Mouse (Mus musculus) heart, embryonic 13.5 days (tissue): ENCODE measurements around the gene Hmgn1. TPM values are rescaled to one million over a fixed set of nuclear protein-coding genes. Genes with fewer than 3 reads are reported as not detected.
"Not testable (repeated sequence)": the region's sequence is repeated elsewhere in the genome, so short reads cannot be mapped to it uniquely, and the experiment has no call there.

Source experiments
- ATAC-seq: fragments of 200-750 bp; cut with Nextera tagmentation; 2 replicates; pipeline ENCODE4 v1.8.0; 2017; ENCODE audit warnings: moderate TSS enrichment; ENCODE audit not compliant: insufficient number of reproducible peaks, low FRiP score, low TSS enrichment; ENCODE audit errors: extremely low read depth
- H3K27ac ChIP-seq: fragments of 300-500 bp; sonication (generic); replicated peaks from 2 replicates; pipeline ENCODE4 v1.5.1; 2015; ENCODE audit warnings: moderate library complexity, mild to moderate bottlenecking, inconsistent platforms
- H3K27me3 ChIP-seq: fragments of 300-500 bp; sonication (generic); replicated peaks from 2 replicates; pipeline ENCODE4 v1.6.1; 2015; ENCODE audit warnings: mild to moderate bottlenecking, inconsistent platforms
- H3K36me3 ChIP-seq: fragments of 300-500 bp; sonication (generic); 2 replicates; pipeline ENCODE4 v1.6.1; 2015; ENCODE audit warnings: mild to moderate bottlenecking, inconsistent platforms
- H3K4me1 ChIP-seq: fragments of 300-500 bp; sonication (generic); 2 replicates; pipeline ENCODE4 v1.6.1; 2015; ENCODE audit warnings: inconsistent platforms
- H3K4me2 ChIP-seq: fragments of 300-500 bp; sonication (generic); 2 replicates; pipeline ENCODE4 v1.6.1; 2015; ENCODE audit warnings: inconsistent platforms, mild to moderate bottlenecking, moderate library complexity
- H3K4me3 ChIP-seq: fragments of 300-500 bp; sonication (generic); 2 replicates; pipeline ENCODE4 v1.5.1; 2015; ENCODE audit warnings: moderate library complexity, mild to moderate bottlenecking, inconsistent platforms
- H3K9ac ChIP-seq: fragments of 300-500 bp; sonication (generic); 2 replicates; pipeline ENCODE4 v1.6.1; 2015; ENCODE audit warnings: inconsistent platforms, mild to moderate bottlenecking, moderate library complexity
- H3K9me3 ChIP-seq: fragments of 300-500 bp; sonication (generic); 2 replicates; pipeline ENCODE4 v1.6.1; 2016; ENCODE audit warnings: inconsistent platforms
- WGBS: fragments of 180-500 bp; shearing (Covaris S2); methylation state at CpG from one replicate; pipeline ENCODE4 v1.1.7; 2015; ENCODE audit warnings: mixed read lengths; 5-methylcytosine and 5-hydroxymethylcytosine counted together
- polyA plus RNA-seq: library from polyadenylated mRNA; unstranded; fragments of >200 nt; fragmentation: Nextera tagmentation; extraction: Ambion mirVana; gene quantifications from 2 replicates; pipeline ENCODE4 v1.2.1, GENCODE M21; 2015

The Hmgn1 gene
- polyA plus RNA-seq, 1 experiment from 2014 or later = 348 TPM

GRCm38 (mm10) chr16:96120022-96120623 lies 7.4 kb downstream of the Hmgn1 start:
- no peak for ATAC-seq
- H3K9me3 ChIP-seq = no peaks in the 10 kb centered on the region
- no peak overlapping the region for H3K27ac ChIP-seq
- peaks cover 9% of the 10 kb centered on the region for H3K4me1 ChIP-seq
- no peak overlapping the region for H3K4me3 ChIP-seq
- peaks cover 60% of the 10 kb centered on the region for H3K36me3 ChIP-seq
- no peak overlapping the region for H3K4me2 ChIP-seq
- WGBS = 74% methylated on average over 4 of the region's 4 CpGs
- no peaks in the 10 kb centered on the region for H3K27me3 ChIP-seq
- H3K9ac ChIP-seq = no peak overlapping the region

GRCm38 (mm10) chr16:96114729-96115128 lies 12.8 kb downstream of the Hmgn1 start:
- Histone ChIP-seq H3K36me3 (peaks cover 14% of the 10 kb centered on the region; the same call in 1 of the 2 replicates), H3K4me2 (no peak overlapping the region), H3K27me3 (no peaks in the 10 kb centered on the region), H3K9me3 (no peaks in the 10 kb centered on the region), H3K9ac (no peak overlapping the region), H3K4me1 (peaks cover 13% of the 10 kb centered on the region), H3K27ac (no peak overlapping the region), H3K4me3 (no peak overlapping the region)
- ATAC-seq = no peak
- 41% methylated on average over 4 of the region's 4 CpGs for WGBS

GRCm38 (mm10) chr16:96112769-96113168 lies 14.8 kb downstream of the Hmgn1 start:
- no peak for ATAC-seq
- no peak overlapping the region for H3K4me2 ChIP-seq
- peaks cover 13% of the 10 kb centered on the region for H3K4me1 ChIP-seq
- no peak overlapping the region for H3K9ac ChIP-seq
- 41% methylated on average over 2 of the region's 2 CpGs for WGBS
- no peak overlapping the region for H3K27ac ChIP-seq
- H3K36me3 ChIP-seq = no peaks in the 10 kb centered on the region
- no peak overlapping the region for H3K4me3 ChIP-seq
- no peaks in the 10 kb centered on the region for H3K27me3 ChIP-seq
- H3K9me3 ChIP-seq = no peaks in the 10 kb centered on the region

GRCm38 (mm10) chr16:96110655-96111345 lies 16.7 kb downstream of the Hmgn1 start:
- Histone ChIP-seq H3K9ac (no peak overlapping the region), H3K27me3 (no peaks in the 10 kb centered on the region), H3K9me3 (0 out of 2 replicates have a peak, but pooled peaks cover 6% of the 10 kb centered on the region), H3K4me1 (peaks cover 13% of the 10 kb centered on the region), H3K4me2 (no peak overlapping the region), H3K36me3 (no peaks in the 10 kb centered on the region), H3K4me3 (no peak overlapping the region), H3K27ac (no peak overlapping the region)
- ATAC-seq = no peak
- 82% methylated on average over 5 of the region's 5 CpGs for WGBS

GRCm38 (mm10) chr16:96109673-96110072 lies 17.9 kb downstream of the Hmgn1 start:
- H3K4me1 ChIP-seq = peaks cover 13% of the 10 kb centered on the region
- 61% methylated on average over 4 of the region's 4 CpGs for WGBS
- no peak for ATAC-seq
- H3K36me3 ChIP-seq = no peaks in the 10 kb centered on the region
- H3K9ac ChIP-seq = no peak overlapping the region
- H3K9me3 ChIP-seq = 0 out of 2 replicates have a peak, but pooled peaks cover 6% of the 10 kb centered on the region
- no peak overlapping the region for H3K4me3 ChIP-seq
- H3K4me2 ChIP-seq = no peak overlapping the region
- H3K27ac ChIP-seq = no peak overlapping the region
- H3K27me3 ChIP-seq = no peaks in the 10 kb centered on the region

- no peak for ATAC-seq
- no peak overlapping the region for H3K4me3 ChIP-seq
- no peak overlapping the region for H3K9ac ChIP-seq
- H3K36me3 ChIP-seq = no peaks in the 10 kb centered on the region
- H3K4me1 ChIP-seq = no peaks in the 10 kb centered on the region; the same call in 1 of the 2 replicates
- 31% methylated on average over 2 of the region's 2 CpGs for WGBS
- 0 out of 2 replicates have a peak, but pooled peaks cover 6% of the 10 kb centered on the region for H3K9me3 ChIP-seq
- H3K27ac ChIP-seq = no peak overlapping the region
- H3K27me3 ChIP-seq = no peaks in the 10 kb centered on the region
- no peak overlapping the region for H3K4me2 ChIP-seq
These were observed 24.5 kb downstream of the Hmgn1 start for GRCm38 (mm10) chr16:96103036-96103435.

- H3K27me3 ChIP-seq, H3K9me3 ChIP-seq, H3K27ac ChIP-seq, ATAC-seq, H3K4me1 ChIP-seq, H3K4me2 ChIP-seq, H3K36me3 ChIP-seq, H3K4me3 ChIP-seq, H3K9ac ChIP-seq: not testable (repeated sequence)
These were observed 29.7 kb downstream of the Hmgn1 start for GRCm38 (mm10) chr16:96097811-96098210.

- Histone ChIP-seq H3K4me1 (peaks cover 14% of the 10 kb centered on the region), H3K27me3 (no peaks in the 10 kb centered on the region), H3K9ac (no peak overlapping the region), H3K4me3 (no peak overlapping the region), H3K9me3 (no peaks in the 10 kb centered on the region), H3K27ac (no peak overlapping the region), H3K4me2 (no peak overlapping the region), H3K36me3 (no peaks in the 10 kb centered on the region)
- WGBS = 79% methylated on average over 5 of the region's 5 CpGs
- no peak for ATAC-seq
These were observed 31.6 kb downstream of the Hmgn1 start for GRCm38 (mm10) chr16:96095966-96096365.

- 28% methylated on average over 9 of the region's 9 CpGs for WGBS
- peak overlapping the region; percentile 18; the same call in 1 of the 2 replicates for H3K4me2 ChIP-seq
- H3K27me3 ChIP-seq = no peaks in the 10 kb centered on the region
- peaks cover 36% of the 10 kb centered on the region for H3K4me1 ChIP-seq
- no peaks in the 10 kb centered on the region for H3K36me3 ChIP-seq
- no peak for ATAC-seq
- no peak overlapping the region for H3K4me3 ChIP-seq
- H3K27ac ChIP-seq = peak overlapping the region; percentile 45; the same call in 1 of the 2 replicates
- H3K9ac ChIP-seq = peak overlapping the region; percentile 56
- H3K9me3 ChIP-seq = no peaks in the 10 kb centered on the region
These were observed 35.7 kb downstream of the Hmgn1 start for GRCm38 (mm10) chr16:96091515-96092504.

- ATAC-seq = no peak
These were observed 39.4 kb downstream of the Hmgn1 start for GRCm38 (mm10) chr16:96088120-96088519.

GRCm38 (mm10) chr16:96087436-96087835 lies 40.1 kb downstream of the Hmgn1 start:
- H3K27me3 ChIP-seq = no peaks in the 10 kb centered on the region
- no peak for ATAC-seq

More at GRCm38 (mm10) chr16:96088120-96088519, 39.4 kb downstream of the Hmgn1 start:
- Histone ChIP-seq H3K9ac (no peak overlapping the region), H3K4me3 (no peak overlapping the region), H3K4me2 (no peak overlapping the region), H3K9me3 (no peaks in the 10 kb centered on the region), H3K27me3 (no peaks in the 10 kb centered on the region), H3K27ac (no peak overlapping the region), H3K36me3 (no peaks in the 10 kb centered on the region), H3K4me1 (peaks cover 46% of the 10 kb centered on the region)
- WGBS = 67% methylated on average over 5 of the region's 5 CpGs

More at GRCm38 (mm10) chr16:96087436-96087835, 40.1 kb downstream of the Hmgn1 start:
- H3K27ac ChIP-seq = no peak overlapping the region
- H3K36me3 ChIP-seq = no peaks in the 10 kb centered on the region
- H3K9me3 ChIP-seq = no peaks in the 10 kb centered on the region
- peaks cover 46% of the 10 kb centered on the region for H3K4me1 ChIP-seq
- no peak overlapping the region for H3K9ac ChIP-seq
- H3K4me2 ChIP-seq = no peak overlapping the region
- 71% methylated on average over 4 of the region's 4 CpGs for WGBS
- H3K4me3 ChIP-seq = no peak overlapping the region
